Mouse (Mus musculus) frontal cortex, adult 2 months (tissue): ENCODE measurements around the gene Pank2. TPM values are rescaled to one million over a fixed set of nuclear protein-coding genes. Genes with fewer than 3 reads are reported as not detected.

Source experiments
- DNase-seq, 2 experiments: peaks; one replicate each; pipeline ENCODE4 v3.0.0; 2022; ENCODE audit warnings: low spot score in 1 of 2; ENCODE audit errors: extremely low spot score in 1 of 2
- polyA plus RNA-seq: library from polyadenylated mRNA; depleted of rRNA; stranded (reverse); fragments of >200 nt; gene quantifications from 2 replicates; pipeline ENCODE4 v1.2.3, GENCODE M21; 2012; rRNA removed

Gene Pank2
- polyA plus RNA-seq, 1 experiment: 38.9 TPM

DNA sequence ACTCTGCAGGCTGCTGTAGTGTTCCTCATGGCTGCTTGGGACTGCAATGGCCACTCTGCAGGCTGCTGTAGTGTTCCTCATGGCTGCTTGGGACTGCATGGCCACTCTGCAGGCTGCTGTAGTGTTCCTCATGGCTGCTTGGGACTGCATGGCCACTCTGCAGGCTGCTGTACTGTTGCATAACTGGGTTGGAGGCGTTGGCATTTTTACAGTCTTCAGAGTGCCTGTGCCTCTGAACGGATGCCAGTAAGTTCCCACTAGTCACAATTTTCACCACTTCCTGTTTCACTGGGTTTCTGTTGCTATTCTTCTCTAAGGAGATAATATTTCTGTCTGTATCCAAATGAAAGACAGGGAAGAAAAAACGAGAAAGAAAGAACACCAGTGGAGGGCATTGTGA is 58.9 kb downstream of the Pank2 start:
- DNase-seq: peak; percentile 67 to 84

DNA sequence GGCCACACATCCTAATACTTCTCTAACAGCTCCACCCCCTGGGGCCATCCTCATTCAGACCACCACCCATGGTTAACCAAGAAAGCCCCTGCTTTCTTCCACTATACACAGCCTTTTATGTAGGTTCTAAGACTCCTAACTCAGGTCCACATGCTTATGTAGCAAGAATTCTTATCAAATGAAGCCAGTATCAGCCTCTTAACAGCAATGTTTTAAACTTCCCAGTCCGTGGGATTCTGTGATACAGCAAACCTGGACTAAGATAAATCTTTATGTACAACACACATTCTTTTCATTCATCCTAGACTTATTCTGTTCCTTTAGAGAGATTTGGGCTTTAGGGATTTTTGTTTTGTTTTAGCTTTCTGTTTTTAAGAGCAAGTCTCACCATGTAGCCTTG is 61.4 kb downstream of the Pank2 start:
- DNase-seq: no peak

DNA sequence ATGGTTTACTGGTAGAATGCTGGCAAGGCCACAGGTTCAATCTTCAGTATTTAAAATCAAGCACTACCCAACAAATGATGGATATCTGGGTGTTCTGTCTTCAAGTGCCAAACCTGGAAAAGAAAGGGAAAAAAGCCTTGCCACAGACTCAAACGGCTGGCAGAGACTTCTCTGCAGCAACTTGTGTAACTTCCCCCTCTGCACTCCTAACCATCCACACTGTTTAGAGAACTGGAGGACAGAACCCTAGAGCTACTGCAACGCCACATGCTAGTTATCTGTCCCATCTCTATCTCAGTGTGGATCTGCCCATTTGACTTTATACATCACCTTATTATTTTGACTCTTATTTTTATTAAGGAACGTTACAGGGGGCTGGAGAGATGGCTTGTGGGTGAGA is 63.7 kb downstream of the Pank2 start:
- DNase-seq: no peak

DNA sequence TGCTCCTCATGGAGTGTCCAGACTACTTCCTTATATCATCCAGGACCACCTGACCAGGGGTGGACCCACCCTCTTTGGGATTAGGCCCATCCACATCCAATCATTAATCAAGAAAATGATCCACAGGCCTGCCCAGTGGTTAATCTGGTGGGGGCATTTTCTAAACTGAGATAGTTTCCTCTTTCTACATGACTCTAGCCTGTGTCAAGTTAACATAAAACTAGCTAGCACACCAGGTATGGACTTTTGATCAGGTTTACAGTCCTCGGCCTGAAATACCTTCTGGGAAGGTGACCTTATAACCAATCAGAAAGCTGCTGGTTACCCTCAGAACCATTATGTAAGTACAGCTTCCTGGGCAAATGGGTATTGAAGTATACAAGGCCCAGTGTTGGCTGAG is 66.7 kb downstream of the Pank2 start:
- no peak for DNase-seq

DNA sequence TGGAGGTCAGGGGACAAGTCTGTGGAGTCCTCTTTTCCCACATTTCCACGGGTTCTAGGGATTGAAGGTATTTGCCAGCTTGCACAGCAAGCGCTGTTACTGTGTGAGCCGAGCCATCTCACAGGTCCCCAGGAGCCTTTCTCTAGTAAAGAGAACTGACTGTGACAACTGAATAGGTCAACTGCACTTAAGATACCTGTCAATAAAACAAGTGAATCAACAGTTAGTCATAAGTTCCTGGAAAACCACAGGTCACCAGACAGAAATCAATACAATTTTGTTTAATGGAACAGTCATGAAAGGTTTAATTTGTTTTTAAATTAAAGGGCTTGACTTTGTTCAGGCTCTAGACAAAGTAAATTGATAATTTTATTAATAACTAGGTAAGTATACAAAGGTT is 68.3 kb downstream of the Pank2 start:
- DNase-seq: no peak

DNA sequence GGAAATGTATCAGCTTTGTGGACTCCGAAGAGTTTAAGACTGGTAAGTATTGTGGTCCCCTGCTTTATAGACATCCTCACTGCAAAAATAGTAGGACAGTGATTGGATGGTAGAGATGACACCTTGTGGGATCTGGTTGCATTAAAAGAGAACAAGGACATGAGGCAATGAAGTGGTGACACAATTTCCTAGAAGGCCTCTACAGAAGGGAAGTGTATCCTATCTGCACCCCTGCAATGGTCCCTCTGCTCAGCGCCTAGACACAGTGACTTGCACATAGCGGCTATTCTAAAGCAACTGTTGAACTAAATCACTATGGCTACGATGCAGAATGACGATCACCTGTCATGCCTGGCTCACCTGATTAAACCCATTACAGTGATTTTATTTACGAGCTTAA is 75.3 kb downstream of the Pank2 start:
- DNase-seq: no peak

DNA sequence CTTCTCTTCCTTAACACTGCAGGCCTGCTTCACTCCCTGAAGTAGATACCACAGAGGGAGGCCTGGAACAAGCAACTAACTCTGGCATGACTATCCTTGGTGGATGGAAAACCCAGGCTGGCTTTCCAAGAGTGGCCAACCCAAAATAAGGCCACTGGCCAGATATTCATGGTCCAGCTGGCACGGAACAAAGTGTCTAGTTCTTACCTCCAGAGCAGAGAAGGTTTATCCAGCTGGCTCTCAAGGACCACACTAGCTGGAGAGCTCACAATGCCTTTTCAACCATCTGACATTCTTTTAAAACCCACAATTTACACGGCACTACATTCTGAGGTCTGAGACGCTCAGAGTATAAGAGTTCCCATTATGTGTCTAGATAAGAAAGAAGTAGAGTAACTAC is 82.2 kb downstream of the Pank2 start:
- DNase-seq: peak in 1 of 2 experiments; percentile 42

DNA sequence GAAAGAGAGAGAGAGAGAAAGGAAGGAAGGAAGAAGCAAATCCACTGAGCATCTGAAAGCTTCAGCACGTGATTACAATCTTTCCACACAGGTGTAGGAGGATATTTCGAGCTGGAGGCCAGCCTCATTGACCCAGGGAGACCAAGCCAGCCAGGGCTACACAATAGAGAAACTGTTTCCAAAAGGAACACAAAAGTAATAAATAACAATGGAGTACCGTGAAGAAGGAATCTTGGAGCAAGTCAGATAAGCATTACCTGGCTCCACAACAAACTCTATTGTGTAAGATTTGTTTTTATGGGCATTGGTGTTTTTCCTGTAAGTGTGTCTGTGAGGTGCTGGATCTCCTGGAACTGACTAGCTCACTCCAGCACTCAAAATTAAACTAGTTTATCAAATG is 83.3 kb downstream of the Pank2 start:
- DNase-seq: no peak

Other genes starting within 250 kb of the Pank2 start
- 174 and 189 TPM in 2 replicates for gene Gfra4, start 219.4 kb upstream of the Pank2 start, polyA plus RNA-seq
- 16.5 and 18.5 TPM in 2 replicates for gene Adam33, start 198.7 kb upstream of the Pank2 start, polyA plus RNA-seq
- gene Siglec1, start 175.7 kb upstream of the Pank2 start, polyA plus RNA-seq: 0.23 and 0.38 TPM in 2 replicates
- 9.7 and 10.5 TPM in 2 replicates for gene Hspa12b, start 135.2 kb upstream of the Pank2 start, polyA plus RNA-seq
- gene Gm11037, start 129.0 kb upstream of the Pank2 start, polyA plus RNA-seq: not detected in 2 replicates
- 104 and 114 TPM in 2 replicates for gene 1700037H04Rik, start 102.4 kb upstream of the Pank2 start, polyA plus RNA-seq
- gene Cenpb, start 82.4 kb upstream of the Pank2 start, polyA plus RNA-seq: 73.7 and 79.6 TPM in 2 replicates
- gene Cdc25b, start 75.5 kb upstream of the Pank2 start, polyA plus RNA-seq: 22.8 and 27.6 TPM in 2 replicates
- 9.5 and 10.0 TPM in 2 replicates for gene Spef1, start 75.2 kb upstream of the Pank2 start, polyA plus RNA-seq
- gene Ap5s1, start 55.4 kb upstream of the Pank2 start, polyA plus RNA-seq: 47.2 and 68.7 TPM in 2 replicates
- 8.2 and 8.6 TPM in 2 replicates for gene Mavs, start 28.4 kb upstream of the Pank2 start, polyA plus RNA-seq
- gene Rnf24, start 90.4 kb downstream of the Pank2 start, polyA plus RNA-seq: 20.3 and 21.8 TPM in 2 replicates
- gene Smox, start 229.0 kb downstream of the Pank2 start, polyA plus RNA-seq: 72.0 and 73.5 TPM in 2 replicates